Mouse (Mus musculus): ENCODE results near the gene Tmem40. TPM values are rescaled to one million over a fixed set of nuclear protein-coding genes. Genes with fewer than 3 reads are reported as not detected.

Tmem40 gene
- polyA plus RNA-seq, 1 experiment from 2014 or later: 2.2 TPM

- Histone ChIP-seq H3K9me3 (ENCODE audit: low read depth, low read length) (no peaks in the 10 kb centered on the region), H3K4me1 (ENCODE audit: insufficient read depth) (no peaks in the 10 kb centered on the region), H3K27me3 (ENCODE audit: insufficient read depth, low read length) (no peaks in the 10 kb centered on the region), H3K27ac (ENCODE audit: low read depth) (no peak overlapping the region), H3K4me2 (no peak overlapping the region), H3K36me3 (ENCODE audit: insufficient read depth) (no peaks in the 10 kb centered on the region), H3K4me3 (ENCODE audit: low read depth, low read length) (no peak overlapping the region), H3K9ac (no peak overlapping the region)
- no peak for ATAC-seq (ENCODE audit: insufficient read depth)
- no peak for DNase-seq
- TF ChIP-seq CTCF (IDR thresholded peaks at IDR 0.05; ENCODE audit: low read depth): no peak
- 70% methylated on average over 2 of the region's 3 CpGs for WGBS
These were observed 50.9 kb downstream of the Tmem40 start for GRCm38 (mm10) chr6:115711261-115711660.

GRCm38 (mm10) chr6:115702901-115703300, 59.3 kb downstream of the Tmem40 start:
- TF ChIP-seq CTCF (IDR thresholded peaks at IDR 0.05; ENCODE audit: low read depth): no peak
- Histone ChIP-seq H3K4me1 (ENCODE audit: insufficient read depth) (no peaks in the 10 kb centered on the region), H3K36me3 (ENCODE audit: insufficient read depth) (no peaks in the 10 kb centered on the region), H3K9me3 (ENCODE audit: low read depth, low read length) (no peaks in the 10 kb centered on the region; the same call in 1 of the 2 replicates), H3K4me3 (ENCODE audit: low read depth, low read length) (no peak overlapping the region), H3K27me3 (ENCODE audit: insufficient read depth, low read length) (no peaks in the 10 kb centered on the region), H3K27ac (ENCODE audit: low read depth) (no peak overlapping the region), H3K4me2 (no peak overlapping the region), H3K9ac (no peak overlapping the region)
- WGBS: 72% methylated on average over 5 of the region's 5 CpGs
- peak; percentile 13 for DNase-seq
- no peak for ATAC-seq (ENCODE audit: insufficient read depth)

- Histone ChIP-seq H3K9ac (no peak overlapping the region), H3K4me2 (no peak overlapping the region), H3K27me3 (ENCODE audit: insufficient read depth, low read length) (no peaks in the 10 kb centered on the region), H3K4me1 (ENCODE audit: insufficient read depth) (no peaks in the 10 kb centered on the region), H3K27ac (ENCODE audit: low read depth) (no peak overlapping the region), H3K9me3 (ENCODE audit: low read depth, low read length) (no peaks in the 10 kb centered on the region; the same call in 1 of the 2 replicates), H3K36me3 (ENCODE audit: insufficient read depth) (no peaks in the 10 kb centered on the region), H3K4me3 (ENCODE audit: low read depth, low read length) (no peak overlapping the region)
- WGBS: 48% methylated on average over 11 of the region's 11 CpGs
- peak; percentile 48; the same call in 1 of the 2 replicates for TF ChIP-seq CTCF (IDR thresholded peaks at IDR 0.05; ENCODE audit: low read depth)
- ATAC-seq (ENCODE audit: insufficient read depth): no peak
- DNase-seq: peak; percentile 35
These were observed 60.9 kb downstream of the Tmem40 start for GRCm38 (mm10) chr6:115701302-115701701.

GRCm38 (mm10) chr6:115700778-115701177, 61.4 kb downstream of the Tmem40 start:
- DNase-seq (no peak), ATAC-seq (ENCODE audit: insufficient read depth) (no peak)
- H3K27ac ChIP-seq (ENCODE audit: low read depth): no peak overlapping the region
- H3K4me1 ChIP-seq (ENCODE audit: insufficient read depth): no peaks in the 10 kb centered on the region
- H3K4me2 ChIP-seq: no peak overlapping the region
- H3K27me3 ChIP-seq (ENCODE audit: insufficient read depth, low read length): no peaks in the 10 kb centered on the region
- TF ChIP-seq CTCF (IDR thresholded peaks at IDR 0.05; ENCODE audit: low read depth): no peak
- no peak overlapping the region for H3K4me3 ChIP-seq (ENCODE audit: low read depth, low read length)
- 62% methylated on average over 1 of the region's 1 CpGs for WGBS
- no peaks in the 10 kb centered on the region for H3K36me3 ChIP-seq (ENCODE audit: insufficient read depth)
- H3K9ac ChIP-seq: no peak overlapping the region
- no peaks in the 10 kb centered on the region; the same call in 1 of the 2 replicates for H3K9me3 ChIP-seq (ENCODE audit: low read depth, low read length)

- Histone ChIP-seq H3K4me3 (ENCODE audit: low read depth, low read length) (no peak overlapping the region), H3K27me3 (ENCODE audit: insufficient read depth, low read length) (no peaks in the 10 kb centered on the region), H3K4me2 (no peak overlapping the region), H3K36me3 (ENCODE audit: insufficient read depth) (no peaks in the 10 kb centered on the region), H3K27ac (ENCODE audit: low read depth) (no peak overlapping the region), H3K9ac (no peak overlapping the region), H3K9me3 (ENCODE audit: low read depth, low read length) (no peaks in the 10 kb centered on the region; the same call in 1 of the 2 replicates), H3K4me1 (ENCODE audit: insufficient read depth) (no peaks in the 10 kb centered on the region)
- 78% methylated on average over 4 of the region's 4 CpGs for WGBS
- peak; percentile 44; the same call in 1 of the 2 replicates for TF ChIP-seq CTCF (IDR thresholded peaks at IDR 0.05; ENCODE audit: low read depth)
- DNase-seq (peak; percentile 34), ATAC-seq (ENCODE audit: insufficient read depth) (no peak)
These were observed 63.5 kb downstream of the Tmem40 start for GRCm38 (mm10) chr6:115698699-115699098.

- DNase-seq: peak; percentile 38
- no peak overlapping the region for H3K4me2 ChIP-seq
- 0 out of 2 replicates have a peak, but pooled peaks have one; percentile 35 for ATAC-seq (ENCODE audit: insufficient read depth)
- 0 out of 2 replicates have a peak overlapping the region, but pooled peaks have one; percentile 27 for H3K27ac ChIP-seq (ENCODE audit: low read depth)
- WGBS: 58% methylated on average over 17 of the region's 17 CpGs
- no peak overlapping the region for H3K9ac ChIP-seq
- H3K27me3 ChIP-seq (ENCODE audit: insufficient read depth, low read length): no peaks in the 10 kb centered on the region
- no peak overlapping the region for H3K4me3 ChIP-seq (ENCODE audit: low read depth, low read length)
- H3K4me1 ChIP-seq (ENCODE audit: insufficient read depth): no peaks in the 10 kb centered on the region
- H3K9me3 ChIP-seq (ENCODE audit: low read depth, low read length): no peaks in the 10 kb centered on the region; the same call in 1 of the 2 replicates
- no peak for TF ChIP-seq CTCF (IDR thresholded peaks at IDR 0.05; ENCODE audit: low read depth)
- H3K36me3 ChIP-seq (ENCODE audit: insufficient read depth): no peaks in the 10 kb centered on the region
These were observed 64.3 kb downstream of the Tmem40 start for GRCm38 (mm10) chr6:115697739-115698558.

GRCm38 (mm10) chr6:115696707-115697215, 65.4 kb downstream of the Tmem40 start:
- no peak for TF ChIP-seq CTCF (IDR thresholded peaks at IDR 0.05; ENCODE audit: low read depth)
- Histone ChIP-seq H3K4me2 (no peak overlapping the region), H3K27ac (ENCODE audit: low read depth) (no peak overlapping the region), H3K4me1 (ENCODE audit: insufficient read depth) (no peaks in the 10 kb centered on the region), H3K9me3 (ENCODE audit: low read depth, low read length) (no peaks in the 10 kb centered on the region; the same call in 1 of the 2 replicates), H3K9ac (no peak overlapping the region), H3K27me3 (ENCODE audit: insufficient read depth, low read length) (no peaks in the 10 kb centered on the region), H3K4me3 (ENCODE audit: low read depth, low read length) (no peak overlapping the region), H3K36me3 (ENCODE audit: insufficient read depth) (no peaks in the 10 kb centered on the region)
- DNase-seq (no peak), ATAC-seq (ENCODE audit: insufficient read depth) (no peak)
- WGBS: 80% methylated on average over 7 of the region's 7 CpGs
